Mouse (Mus musculus) stomach, postnatal 0 days (tissue): ENCODE measurements around the gene Aifm3.

Experiments used
- CTCF ChIP-seq: IDR thresholded peaks from 2 replicates; pipeline ENCODE4 v1.5.1; 2016; ENCODE audit warnings: antibody characterized with exemption, low read depth, mild to moderate bottlenecking, moderate library complexity
- EP300 ChIP-seq: optimal IDR thresholded peaks from 2 replicates; pipeline ENCODE3; 2016; ENCODE audit warnings: antibody characterized with exemption

DNA sequence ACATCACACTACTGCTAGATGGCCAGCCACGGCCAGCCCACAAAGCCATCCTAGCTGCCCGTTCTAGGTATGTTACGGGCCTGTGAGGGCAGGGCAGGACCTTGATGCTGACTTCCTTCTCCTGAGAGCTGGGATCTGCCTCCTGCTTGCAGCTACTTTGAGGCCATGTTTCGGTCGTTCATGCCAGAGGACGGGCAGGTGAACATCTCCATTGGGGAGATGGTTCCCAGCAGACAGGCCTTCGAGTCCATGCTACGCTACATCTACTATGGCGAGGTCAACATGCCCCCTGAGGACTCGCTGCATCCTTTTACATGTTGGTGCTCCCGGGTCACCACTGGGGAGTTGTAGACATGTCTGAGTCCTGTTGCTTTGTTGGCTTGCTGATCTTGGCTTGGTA, 34.7 kb downstream of the Aifm3 start:
- TF ChIP-seq EP300 (no peak), CTCF (no peak)
